Mouse (Mus musculus): ENCODE measurements at regions not wholly inside any gene's neighbourhood (a gene's known extent, or its start where the extent isn't known, plus 50 kb on each side); places are given as distances from the start of the nearest gene placed in this dataset.
"Not testable (repeated sequence)": the region's sequence is repeated elsewhere in the genome, so short reads cannot be mapped to it uniquely, and the experiment has no call there.

GRCm38 (mm10) chr6:9820311-9821243 is 872.3 kb downstream of the Nxph1 start:
- Histone ChIP-seq H3K36me3 (ENCODE audit: control insufficient read depth, insufficient read depth) (no peaks in the 10 kb centered on the region), H3K27me3 (ENCODE audit: control insufficient read depth, insufficient read depth, low read length) (no peaks in the 10 kb centered on the region), H3K9ac (ENCODE audit: low read length) (no peak overlapping the region), H3K4me1 (ENCODE audit: control insufficient read depth, insufficient read depth, low read length) (no peaks in the 10 kb centered on the region), H3K4me3 (ENCODE audit: low read length) (no peak overlapping the region), H3K9me3 (replicated peaks; ENCODE audit: control insufficient read depth, low read length) (no peaks in the 10 kb centered on the region), H3K27ac (ENCODE audit: low read length) (no peak overlapping the region), H3K4me2 (ENCODE audit: low read depth, low read length) (no peak overlapping the region)
- 84% methylated on average over 7 of the region's 7 CpGs for WGBS
- ATAC-seq (replicated peaks; ENCODE audit: extremely low read depth, insufficient read depth, low FRiP score), result no peak

DNA sequence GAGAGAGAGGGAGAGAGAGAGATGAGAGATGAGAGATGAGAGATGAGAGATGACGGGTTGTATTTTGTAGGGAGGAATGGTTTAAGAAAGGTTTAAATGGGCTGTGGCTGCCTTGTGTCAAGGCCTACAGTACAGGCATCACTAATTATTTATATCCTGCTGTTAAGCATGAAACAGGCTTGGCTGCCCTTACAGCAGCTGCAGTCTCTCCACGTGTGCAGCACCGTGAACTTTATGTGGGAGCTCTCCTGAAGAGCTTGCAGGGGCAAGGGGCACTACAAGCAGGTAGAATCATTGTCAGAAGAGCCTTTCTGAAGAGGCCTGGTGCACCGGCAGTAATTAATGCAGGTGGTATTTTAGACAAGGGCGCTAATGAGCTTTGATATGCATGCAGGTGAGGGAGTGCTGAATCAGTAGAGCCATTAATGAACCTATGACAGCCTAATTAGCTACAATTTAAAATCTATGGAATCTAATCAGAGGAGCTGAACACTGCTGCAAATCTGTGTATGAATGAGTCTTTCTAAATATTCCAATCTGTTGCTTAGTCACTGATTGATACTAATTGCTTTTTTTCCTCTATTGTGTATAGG is 886.7 kb downstream of the Nxph1 start:
- Histone ChIP-seq H3K9ac (ENCODE audit: low read length) (no peak overlapping the region), H3K4me1 (ENCODE audit: control insufficient read depth, insufficient read depth, low read length) (no peaks in the 10 kb centered on the region), H3K9me3 (replicated peaks; ENCODE audit: control insufficient read depth, low read length) (0 out of 2 replicates have a peak, but pooled peaks cover 2% of the 10 kb centered on the region), H3K27me3 (ENCODE audit: control insufficient read depth, insufficient read depth, low read length) (no peaks in the 10 kb centered on the region), H3K36me3 (ENCODE audit: control insufficient read depth, insufficient read depth) (no peaks in the 10 kb centered on the region), H3K4me3 (ENCODE audit: low read length) (no peak overlapping the region), H3K27ac (ENCODE audit: low read length) (no peak overlapping the region), H3K4me2 (ENCODE audit: low read depth, low read length) (no peak overlapping the region)
- 52% methylated on average over 5 of the region's 5 CpGs for WGBS
- no peak for ATAC-seq (replicated peaks; ENCODE audit: extremely low read depth, insufficient read depth, low FRiP score)

DNA sequence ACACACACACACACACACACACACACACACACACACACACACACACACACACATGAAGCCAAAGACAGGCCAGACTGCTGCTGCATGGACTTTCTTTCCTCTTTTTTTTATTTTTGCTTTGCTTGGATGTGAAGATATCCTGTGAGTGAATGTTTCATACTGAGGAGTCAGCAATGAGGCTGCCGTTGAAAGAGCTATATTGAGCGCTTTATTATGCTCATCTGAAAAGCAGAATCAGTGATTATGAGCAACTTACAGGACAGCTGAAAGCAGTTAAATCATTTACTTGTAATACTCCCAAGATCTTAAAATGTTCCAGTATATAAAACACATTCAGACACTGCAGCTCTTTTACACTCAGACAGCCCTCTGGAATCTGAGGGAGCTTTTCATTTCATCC is 894.2 kb downstream of the Nxph1 start:
- Histone ChIP-seq H3K27ac (ENCODE audit: low read length) (no peak overlapping the region), H3K27me3 (ENCODE audit: control insufficient read depth, insufficient read depth, low read length) (no peaks in the 10 kb centered on the region), H3K9ac (ENCODE audit: low read length) (no peak overlapping the region), H3K4me2 (ENCODE audit: low read depth, low read length) (no peak overlapping the region), H3K4me3 (ENCODE audit: low read length) (no peak overlapping the region), H3K9me3 (replicated peaks; ENCODE audit: control insufficient read depth, low read length) (peaks cover 4% of the 10 kb centered on the region; the same call in 1 of the 2 replicates), H3K4me1 (ENCODE audit: control insufficient read depth, insufficient read depth, low read length) (no peaks in the 10 kb centered on the region), H3K36me3 (ENCODE audit: control insufficient read depth, insufficient read depth) (no peaks in the 10 kb centered on the region)
- WGBS, result 87% methylated on average over 2 of the region's 2 CpGs
- ATAC-seq (replicated peaks; ENCODE audit: extremely low read depth, insufficient read depth, low FRiP score), result no peak

DNA sequence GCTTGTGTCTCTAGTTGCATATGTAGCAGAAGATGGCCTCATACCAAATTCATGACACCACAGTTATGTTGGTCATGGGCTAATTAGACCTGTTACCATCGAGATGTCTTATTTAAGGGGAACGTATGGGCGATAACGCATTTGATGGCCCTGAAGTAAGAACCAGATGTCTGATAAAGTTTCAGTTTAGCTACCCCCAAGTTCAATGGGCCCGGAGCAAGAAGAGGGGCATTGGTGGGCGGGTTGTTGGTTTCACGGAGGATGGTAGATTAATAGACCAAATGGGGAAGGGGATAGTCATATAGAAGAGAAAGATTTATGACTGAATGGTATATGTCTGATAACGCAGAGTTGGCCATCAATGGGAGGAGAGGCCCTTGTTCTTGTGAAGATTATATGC is 941.6 kb downstream of the Nxph1 start:
- H3K4me3 ChIP-seq (ENCODE audit: low read length); H3K9ac ChIP-seq (ENCODE audit: low read length); H3K27me3 ChIP-seq (ENCODE audit: control insufficient read depth, insufficient read depth, low read length); H3K36me3 ChIP-seq (ENCODE audit: control insufficient read depth, insufficient read depth); H3K4me1 ChIP-seq (ENCODE audit: control insufficient read depth, insufficient read depth, low read length); H3K9me3 ChIP-seq (replicated peaks; ENCODE audit: control insufficient read depth, low read length); H3K4me2 ChIP-seq (ENCODE audit: low read depth, low read length); H3K27ac ChIP-seq (ENCODE audit: low read length): not testable (repeated sequence)
- 72% methylated on average over 8 of the region's 8 CpGs for WGBS
- peak; percentile 100 for ATAC-seq (replicated peaks; ENCODE audit: extremely low read depth, insufficient read depth, low FRiP score)

Data from heart, embryonic 16.5 days (tissue).